Mouse (Mus musculus) stomach, postnatal 0 days (tissue): Measurements from ENCODE around the gene Lyl1.

Source experiments
- CTCF ChIP-seq: IDR thresholded peaks from 2 replicates; pipeline ENCODE4 v1.5.1; 2016; ENCODE audit warnings: antibody characterized with exemption, low read depth, mild to moderate bottlenecking, moderate library complexity
- EP300 ChIP-seq: optimal IDR thresholded peaks from 2 replicates; pipeline ENCODE3; 2016; ENCODE audit warnings: antibody characterized with exemption

GRCm38 (mm10) chr8:84739401-84739742, 38.1 kb downstream of the Lyl1 start:
- no peak for TF ChIP-seq CTCF
- no peak for TF ChIP-seq EP300
